Mouse (Mus musculus): Measurements from ENCODE around the gene Igdcc4. TPM values are rescaled to one million over a fixed set of nuclear protein-coding genes. Genes with fewer than 3 reads are reported as not detected.

Igdcc4 gene
- total RNA-seq, 1 experiment = 8.8 TPM

DNA sequence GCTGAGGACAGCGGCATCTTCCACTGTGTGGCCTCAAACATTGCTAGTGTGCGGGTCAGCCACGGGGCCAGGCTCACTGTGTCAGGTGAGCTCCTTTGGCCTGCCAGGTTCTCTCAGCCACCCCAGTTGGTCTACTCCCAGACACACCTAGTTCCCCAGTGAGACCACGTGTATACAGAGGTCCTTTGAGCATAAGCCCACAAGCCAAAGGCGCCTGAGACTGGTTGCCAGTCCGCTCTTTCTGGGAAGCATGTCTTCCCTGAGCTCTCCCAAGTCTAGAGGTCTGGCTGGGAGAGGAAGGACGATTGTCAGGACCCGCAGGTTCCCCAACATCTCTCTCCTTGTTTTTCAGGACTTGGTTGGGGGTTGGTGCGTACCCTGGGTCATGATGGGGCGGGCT is 76.6 kb downstream of the Igdcc4 start:
- no peak for DNase-seq (ENCODE audit: low read depth, low spot score)
- Histone ChIP-seq H3K9ac (ENCODE audit: insufficient read depth, low read depth, low read length, poor library complexity, severe bottlenecking) (peak overlapping the region; percentile 6; the same call in 1 of the 2 replicates), H3K36me3 (ENCODE audit: control insufficient read depth, insufficient read depth, low read length, poor library complexity, severe bottlenecking) (no peaks in the 10 kb centered on the region; the same call in 1 of the 2 replicates), H3K9me3 (ENCODE audit: control insufficient read depth, insufficient read depth, low read depth, low read length) (no peaks in the 10 kb centered on the region), H3K4me3 (ENCODE audit: insufficient read depth in 1 of 2, low read depth in 1 of 2, low read length in 2 of 2, poor library complexity in 1 of 2, severe bottlenecking in 1 of 2) (peak overlapping the region; percentile 41 to 57; a peak in 3 of 4 replicates), H3K27ac (ENCODE audit: insufficient read depth, low read depth, low read length, poor library complexity, severe bottlenecking) (no peak overlapping the region), H3K4me1 (ENCODE audit: control insufficient read depth in 2 of 2, insufficient read depth in 2 of 2, low read length in 2 of 2, poor library complexity in 1 of 2) (peaks cover 5 to 55% of the 10 kb centered on the region in 2 experiments)
- in situ Hi-C loops (cut with MboI; ENCODE audit: low sequenced_read_pairs in 2 of 2, unreplicated experiment in 2 of 2) = no loop called here
- no peak for TF ChIP-seq ZNF384 (IDR thresholded peaks at IDR 0.05; ENCODE audit: low read depth, low read length)
- no peak for TF ChIP-seq CHD2 (IDR thresholded peaks at IDR 0.05; ENCODE audit: low read depth, low read length)
- no peak for TF ChIP-seq ZC3H11A (IDR thresholded peaks at IDR 0.05; ENCODE audit: borderline replicate concordance, low read depth, low read length)
- no peak for TF ChIP-seq HCFC1 (IDR thresholded peaks at IDR 0.05; ENCODE audit: borderline replicate concordance, insufficient read depth, low read length)
- no peak for TF ChIP-seq MAFK (IDR thresholded peaks at IDR 0.05; ENCODE audit: insufficient read depth, low read depth, low read length)

DNA sequence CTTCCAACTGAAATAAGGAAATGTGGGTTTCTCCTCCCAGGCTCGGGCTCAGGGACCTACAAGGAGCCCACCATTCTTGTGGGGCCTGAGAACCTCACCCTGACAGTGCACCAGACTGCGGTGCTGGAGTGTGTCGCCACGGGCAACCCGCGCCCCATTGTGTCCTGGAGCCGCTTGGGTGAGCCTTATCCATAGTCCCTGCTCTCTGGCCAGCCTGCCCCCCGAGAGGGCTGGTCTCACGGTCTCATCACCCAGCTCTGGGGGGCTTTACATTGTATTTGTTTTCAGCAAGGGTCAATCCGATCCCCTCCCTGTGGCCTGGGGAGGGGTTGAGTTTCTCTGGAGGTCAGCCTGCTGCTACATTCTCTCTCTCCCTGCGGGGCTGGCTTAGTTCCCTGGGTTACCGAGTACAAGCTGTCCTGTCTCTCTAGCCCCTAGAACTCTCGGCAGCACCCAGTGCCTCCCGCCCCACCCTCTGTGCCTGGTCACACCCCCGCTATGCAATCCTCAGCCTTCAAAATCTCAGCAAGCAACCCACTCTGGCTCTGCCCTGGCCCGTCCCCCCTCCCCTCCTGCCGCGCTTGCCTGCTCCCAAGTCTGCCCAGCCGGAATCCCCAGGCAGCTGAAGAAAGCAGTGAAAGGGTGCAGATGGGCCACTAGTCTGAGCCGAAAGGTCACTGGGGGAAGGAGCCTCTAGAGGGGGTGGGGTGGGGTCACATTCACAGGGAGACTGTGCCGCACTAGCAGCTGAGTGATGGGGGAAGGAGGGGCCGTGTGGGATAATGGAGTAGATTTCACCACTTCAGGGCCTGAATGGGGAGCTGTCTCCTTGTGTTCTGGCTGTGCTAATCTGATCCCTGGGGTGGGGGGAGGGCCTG is 77.3 kb downstream of the Igdcc4 start:
- no peak for TF ChIP-seq ZC3H11A (IDR thresholded peaks at IDR 0.05; ENCODE audit: borderline replicate concordance, low read depth, low read length)
- no peak for TF ChIP-seq HCFC1 (IDR thresholded peaks at IDR 0.05; ENCODE audit: borderline replicate concordance, insufficient read depth, low read length)
- TF ChIP-seq MAFK (IDR thresholded peaks at IDR 0.05; ENCODE audit: insufficient read depth, low read depth, low read length) = no peak
- TF ChIP-seq CHD2 (IDR thresholded peaks at IDR 0.05; ENCODE audit: low read depth, low read length) = no peak
- no peak for TF ChIP-seq ZNF384 (IDR thresholded peaks at IDR 0.05; ENCODE audit: low read depth, low read length)

GRCm38 (mm10) chr9:65179817-65180624 is 78.7 kb downstream of the Igdcc4 start:
- no peak for TF ChIP-seq ZC3H11A (IDR thresholded peaks at IDR 0.05; ENCODE audit: borderline replicate concordance, low read depth, low read length)
- no peak for TF ChIP-seq ZNF384 (IDR thresholded peaks at IDR 0.05; ENCODE audit: low read depth, low read length)
- TF ChIP-seq HCFC1 (IDR thresholded peaks at IDR 0.05; ENCODE audit: borderline replicate concordance, insufficient read depth, low read length) = no peak

More for the DNA sequence above, 77.3 kb downstream of the Igdcc4 start:
- peak; percentile 78 for DNase-seq (ENCODE audit: low read depth, low spot score)
- Histone ChIP-seq H3K9ac (ENCODE audit: insufficient read depth, low read depth, low read length, poor library complexity, severe bottlenecking) (peak overlapping the region; percentile 6), H3K4me3 (ENCODE audit: insufficient read depth in 1 of 2, low read depth in 1 of 2, low read length in 2 of 2, poor library complexity in 1 of 2, severe bottlenecking in 1 of 2) (peak overlapping the region; percentile 41 to 57), H3K36me3 (ENCODE audit: control insufficient read depth, insufficient read depth, low read length, poor library complexity, severe bottlenecking) (no peaks in the 10 kb centered on the region; the same call in 1 of the 2 replicates), H3K27ac (ENCODE audit: insufficient read depth, low read depth, low read length, poor library complexity, severe bottlenecking) (peak overlapping the region; percentile 43; the same call in 1 of the 2 replicates), H3K9me3 (ENCODE audit: control insufficient read depth, insufficient read depth, low read depth, low read length) (no peaks in the 10 kb centered on the region), H3K4me1 (ENCODE audit: control insufficient read depth in 2 of 2, insufficient read depth in 2 of 2, low read length in 2 of 2, poor library complexity in 1 of 2) (peaks cover 5 to 55% of the 10 kb centered on the region in 2 experiments)
- in situ Hi-C loops (cut with MboI; ENCODE audit: low sequenced_read_pairs in 2 of 2, unreplicated experiment in 2 of 2) = no loop called here

More at GRCm38 (mm10) chr9:65179817-65180624, 78.7 kb downstream of the Igdcc4 start:
- H3K4me3 ChIP-seq (ENCODE audit: insufficient read depth in 1 of 2, low read depth in 1 of 2, low read length in 2 of 2, poor library complexity in 1 of 2, severe bottlenecking in 1 of 2) = peak overlapping the region; percentile 19 to 47; a peak in 2 of 4 replicates
- peaks cover 5 to 56% of the 10 kb centered on the region in 2 experiments for H3K4me1 ChIP-seq (ENCODE audit: control insufficient read depth in 2 of 2, insufficient read depth in 2 of 2, low read length in 2 of 2, poor library complexity in 1 of 2)
- in situ Hi-C loops (cut with MboI; ENCODE audit: low sequenced_read_pairs in 2 of 2, unreplicated experiment in 2 of 2) = loop anchor here (10.0 kb wide), 1 partner anchor 45 kb away; no protein-coding TSS in a partner anchor
- H3K27ac ChIP-seq (ENCODE audit: insufficient read depth, low read depth, low read length, poor library complexity, severe bottlenecking) = peak overlapping the region; percentile 26; the same call in 1 of the 2 replicates
- H3K9me3 ChIP-seq (ENCODE audit: control insufficient read depth, insufficient read depth, low read depth, low read length) = no peaks in the 10 kb centered on the region
- H3K36me3 ChIP-seq (ENCODE audit: control insufficient read depth, insufficient read depth, low read length, poor library complexity, severe bottlenecking) = no peaks in the 10 kb centered on the region; the same call in 1 of the 2 replicates
- 0 out of 2 replicates have a peak overlapping the region, but pooled peaks have one; percentile 22 for H3K9ac ChIP-seq (ENCODE audit: insufficient read depth, low read depth, low read length, poor library complexity, severe bottlenecking)
- DNase-seq (ENCODE audit: low read depth, low spot score) = no peak

Other genes starting within 250 kb of the Igdcc4 start
- gene Slc24a1, start 149.9 kb upstream of the Igdcc4 start, total RNA-seq (2012; rRNA removed) = 0.45 and 0.79 TPM in 2 replicates
- gene Ints14, start 140.6 kb upstream of the Igdcc4 start, total RNA-seq (2012; rRNA removed) = 35.9 and 37.5 TPM in 2 replicates
- gene Hacd3, start 79.8 kb upstream of the Igdcc4 start, total RNA-seq (2012; rRNA removed) = 50.1 and 56.0 TPM in 2 replicates
- 17.9 and 21.6 TPM in 2 replicates for gene Dpp8, start 69.1 kb upstream of the Igdcc4 start, total RNA-seq (2012; rRNA removed)
- 6.0 and 6.1 TPM in 2 replicates for gene Igdcc3, start 39.7 kb downstream of the Igdcc4 start, total RNA-seq (2012; rRNA removed)
- 4.9 TPM in 2 replicates for gene Parp16, start 93.9 kb downstream of the Igdcc4 start, total RNA-seq (2012; rRNA removed)
- 0.09 and 0.11 TPM in 2 replicates for gene Cilp, start 163.7 kb downstream of the Igdcc4 start, total RNA-seq (2012; rRNA removed)
- gene Clpx, start 192.8 kb downstream of the Igdcc4 start, total RNA-seq (2012; rRNA removed) = 17.3 and 24.1 TPM in 2 replicates
- gene Pdcd7, start 244.6 kb downstream of the Igdcc4 start, total RNA-seq (2012; rRNA removed) = 23.7 and 27.5 TPM in 2 replicates